Mouse (Mus musculus): ENCODE data around the gene Pxk.

The Pxk gene

GRCm38 (mm10) chr14:8097978-8098686, at the start of gene Pxk:
Gene Pxk, plus strand, starts transcription at chr14:8098211.
- DNase-seq (ENCODE audit: low read depth, low spot score) = peak; percentile 89

GRCm38 (mm10) chr14:8049334-8049733, 48.7 kb upstream of the Pxk start:
- no peak for DNase-seq (ENCODE audit: low read depth, low spot score)

- DNase-seq (ENCODE audit: low read depth, low spot score) = no peak
Measured at GRCm38 (mm10) chr14:8051869-8052268, 46.1 kb upstream of the Pxk start.

- DNase-seq (ENCODE audit: low read depth, low spot score) = no peak
Measured at GRCm38 (mm10) chr14:8052661-8053060, 45.4 kb upstream of the Pxk start.

- DNase-seq (ENCODE audit: low read depth, low spot score) = no peak
Measured at GRCm38 (mm10) chr14:8054310-8055102, 43.5 kb upstream of the Pxk start.

GRCm38 (mm10) chr14:8056076-8056475, 41.9 kb upstream of the Pxk start:
- no peak for DNase-seq (ENCODE audit: low read depth, low spot score)

GRCm38 (mm10) chr14:8059938-8060337, 38.1 kb upstream of the Pxk start:
- DNase-seq (ENCODE audit: low read depth, low spot score) = no peak

- DNase-seq (ENCODE audit: low read depth, low spot score) = peak; percentile 51
Measured at GRCm38 (mm10) chr14:8062076-8062475, 35.9 kb upstream of the Pxk start.

GRCm38 (mm10) chr14:8062537-8063301, 35.3 kb upstream of the Pxk start:
- no peak for DNase-seq (ENCODE audit: low read depth, low spot score)

GRCm38 (mm10) chr14:8063835-8064785, 33.9 kb upstream of the Pxk start:
- DNase-seq (ENCODE audit: low read depth, low spot score) = no peak

GRCm38 (mm10) chr14:8080165-8080679, 17.8 kb upstream of the Pxk start, which contains the start of gene Rpp14:
Gene Rpp14, plus strand, starts transcription at chr14:8080367.
- peak; percentile 97 for DNase-seq (ENCODE audit: low read depth, low spot score)

- DNase-seq (ENCODE audit: low read depth, low spot score) = peak; percentile 25
Measured at GRCm38 (mm10) chr14:8080718-8081117, 17.3 kb upstream of the Pxk start.

GRCm38 (mm10) chr14:8082949-8083348, 15.1 kb upstream of the Pxk start:
- DNase-seq (ENCODE audit: low read depth, low spot score) = no peak

GRCm38 (mm10) chr14:8089016-8089415, 9.0 kb upstream of the Pxk start:
- no peak for DNase-seq (ENCODE audit: low read depth, low spot score)

- DNase-seq (ENCODE audit: low read depth, low spot score) = peak; percentile 47
Measured at GRCm38 (mm10) chr14:8092573-8092972, 5.4 kb upstream of the Pxk start.

GRCm38 (mm10) chr14:8093427-8093826, 4.6 kb upstream of the Pxk start:
- no peak for DNase-seq (ENCODE audit: low read depth, low spot score)

- DNase-seq (ENCODE audit: low read depth, low spot score) = no peak
Measured at GRCm38 (mm10) chr14:8094931-8095561, 3.0 kb upstream of the Pxk start.

GRCm38 (mm10) chr14:8095562-8095950, 2.5 kb upstream of the Pxk start:
- no peak for DNase-seq (ENCODE audit: low read depth, low spot score)

- DNase-seq (ENCODE audit: low read depth, low spot score) = peak; percentile 60
Measured at GRCm38 (mm10) chr14:8098687-8098995, 630 bp downstream of the Pxk start.

GRCm38 (mm10) chr14:8099561-8100021, 1.6 kb downstream of the Pxk start:
- DNase-seq (ENCODE audit: low read depth, low spot score) = no peak
